Mouse (Mus musculus): Measurements from ENCODE around the gene Olfr385. TPM values are rescaled to one million over a fixed set of nuclear protein-coding genes. Genes with fewer than 3 reads are reported as not detected.

Gene Olfr385
- not detected for polyA plus RNA-seq (2014; fragmentation: Illumina TruSeq; extraction: RNeasy Lipid Tissue Mini Kit (QIAGEN cat#74804); ENCODE audit: low read depth, low replicate concordance)

GRCm38 (mm10) chr11:73592908-73593307, at the start of gene Olfr385:
Gene Olfr385, minus strand, starts transcription at chr11:73593008.

GRCm38 (mm10) chr11:73598294-73598693, 5.5 kb upstream of the Olfr385 start, which contains the start of gene Olfr384:
Gene Olfr384, plus strand, starts transcription at chr11:73598594.

Other genes with a start within 250 kb of the Olfr385 start
- gene Olfr20, start 242.2 kb downstream of the Olfr385 start, polyA plus RNA-seq (2014; fragmentation: Illumina TruSeq; extraction: RNeasy Lipid Tissue Mini Kit (QIAGEN cat#74804); ENCODE audit: low read depth, low replicate concordance): not detected
- gene Olfr376, start 221.8 kb downstream of the Olfr385 start, polyA plus RNA-seq (2014; fragmentation: Illumina TruSeq; extraction: RNeasy Lipid Tissue Mini Kit (QIAGEN cat#74804); ENCODE audit: low read depth, low replicate concordance): not detected
- gene Olfr1, start 193.4 kb downstream of the Olfr385 start, polyA plus RNA-seq (2014; fragmentation: Illumina TruSeq; extraction: RNeasy Lipid Tissue Mini Kit (QIAGEN cat#74804); ENCODE audit: low read depth, low replicate concordance): not detected
- not detected for gene Olfr378, start 164.5 kb downstream of the Olfr385 start, polyA plus RNA-seq (2014; fragmentation: Illumina TruSeq; extraction: RNeasy Lipid Tissue Mini Kit (QIAGEN cat#74804); ENCODE audit: low read depth, low replicate concordance)
- not detected for gene Olfr380, start 135.5 kb downstream of the Olfr385 start, polyA plus RNA-seq (2014; fragmentation: Illumina TruSeq; extraction: RNeasy Lipid Tissue Mini Kit (QIAGEN cat#74804); ENCODE audit: low read depth, low replicate concordance)
- not detected for gene Olfr381, start 101.4 kb downstream of the Olfr385 start, polyA plus RNA-seq (2014; fragmentation: Illumina TruSeq; extraction: RNeasy Lipid Tissue Mini Kit (QIAGEN cat#74804); ENCODE audit: low read depth, low replicate concordance)
- gene Olfr382, start 75.8 kb downstream of the Olfr385 start, polyA plus RNA-seq (2014; fragmentation: Illumina TruSeq; extraction: RNeasy Lipid Tissue Mini Kit (QIAGEN cat#74804); ENCODE audit: low read depth, low replicate concordance): not detected
- not detected for gene Olfr384, start 5.6 kb upstream of the Olfr385 start, polyA plus RNA-seq (2014; fragmentation: Illumina TruSeq; extraction: RNeasy Lipid Tissue Mini Kit (QIAGEN cat#74804); ENCODE audit: low read depth, low replicate concordance)
- not detected for gene Zfp735, start 95.8 kb upstream of the Olfr385 start, polyA plus RNA-seq (2014; fragmentation: Illumina TruSeq; extraction: RNeasy Lipid Tissue Mini Kit (QIAGEN cat#74804); ENCODE audit: low read depth, low replicate concordance)
- gene Olfr389, start 187.7 kb upstream of the Olfr385 start, polyA plus RNA-seq (2014; fragmentation: Illumina TruSeq; extraction: RNeasy Lipid Tissue Mini Kit (QIAGEN cat#74804); ENCODE audit: low read depth, low replicate concordance): not detected
- gene Olfr390, start 190.0 kb upstream of the Olfr385 start, polyA plus RNA-seq (2014; fragmentation: Illumina TruSeq; extraction: RNeasy Lipid Tissue Mini Kit (QIAGEN cat#74804); ENCODE audit: low read depth, low replicate concordance): not detected
- not detected for gene Olfr391-ps, start 210.0 kb upstream of the Olfr385 start, polyA plus RNA-seq (2014; fragmentation: Illumina TruSeq; extraction: RNeasy Lipid Tissue Mini Kit (QIAGEN cat#74804); ENCODE audit: low read depth, low replicate concordance)
- not detected for gene Olfr392, start 224.0 kb upstream of the Olfr385 start, polyA plus RNA-seq (2014; fragmentation: Illumina TruSeq; extraction: RNeasy Lipid Tissue Mini Kit (QIAGEN cat#74804); ENCODE audit: low read depth, low replicate concordance)